Mouse (Mus musculus) ES-Bruce4 (cell line): Measurements from ENCODE around the gene Kcnj13. TPM values are rescaled to one million over a fixed set of nuclear protein-coding genes. Genes with fewer than 3 reads are reported as not detected.

ENCODE experiments used
- H3K27ac ChIP-seq: 2 replicates; pipeline ENCODE4 v1.5.1; 2012; ENCODE audit warnings: low read length, inconsistent platforms; ENCODE audit not compliant: insufficient read depth
- H3K27me3 ChIP-seq: 2 replicates; pipeline ENCODE4 v1.6.1; 2012; ENCODE audit warnings: mild to moderate bottlenecking, low read length, inconsistent platforms; ENCODE audit not compliant: control insufficient read depth, poor library complexity, insufficient read depth, severe bottlenecking
- H3K36me3 ChIP-seq: 2 replicates; pipeline ENCODE4 v1.6.1; 2012; ENCODE audit warnings: inconsistent platforms, mild to moderate bottlenecking, low read length, moderate library complexity; ENCODE audit not compliant: control insufficient read depth, poor library complexity, insufficient read depth, severe bottlenecking
- H3K4me1 ChIP-seq: one replicate; pipeline ENCODE4 v1.8.1; 2011; ENCODE audit warnings: low read length; ENCODE audit not compliant: control insufficient read depth, insufficient read depth
- H3K4me3 ChIP-seq: 2 replicates; pipeline ENCODE4 v1.5.1; 2011; ENCODE audit warnings: low read depth, mild to moderate bottlenecking, low read length
- H3K9ac ChIP-seq: 2 replicates; pipeline ENCODE4 v1.6.1; 2012; ENCODE audit warnings: low read depth, mild to moderate bottlenecking, inconsistent platforms; ENCODE audit not compliant: poor library complexity, severe bottlenecking
- H3K9me3 ChIP-seq: replicated peaks from 2 replicates; pipeline ENCODE4 v1.6.1; 2012; ENCODE audit warnings: mild to moderate bottlenecking, low read length, inconsistent platforms; ENCODE audit not compliant: control insufficient read depth, poor library complexity, insufficient read depth, severe bottlenecking
- CTCF ChIP-seq: IDR thresholded peaks from one replicate; pipeline ENCODE4 v1.8.1; 2011; ENCODE audit warnings: low read depth, low read length
- EP300 ChIP-seq: IDR thresholded peaks from 2 replicates; pipeline ENCODE4 v1.6.1; 2011; ENCODE audit warnings: low read depth, low read length; ENCODE audit not compliant: insufficient read depth
- POLR2A ChIP-seq: IDR thresholded peaks from one replicate; pipeline ENCODE4 v1.8.1; 2011; ENCODE audit warnings: low read length; ENCODE audit not compliant: insufficient read depth
- polyA plus RNA-seq: library from polyadenylated mRNA; stranded (reverse); fragments of >200 nt; gene quantifications from 2 replicates; pipeline ENCODE4 v1.2.4, GENCODE M21; 2011; ENCODE audit warnings: low read depth; ENCODE audit not compliant: missing spikeins, insufficient read depth, insufficient read length

The Kcnj13 gene
- polyA plus RNA-seq, 1 experiment: not detected

DNA sequence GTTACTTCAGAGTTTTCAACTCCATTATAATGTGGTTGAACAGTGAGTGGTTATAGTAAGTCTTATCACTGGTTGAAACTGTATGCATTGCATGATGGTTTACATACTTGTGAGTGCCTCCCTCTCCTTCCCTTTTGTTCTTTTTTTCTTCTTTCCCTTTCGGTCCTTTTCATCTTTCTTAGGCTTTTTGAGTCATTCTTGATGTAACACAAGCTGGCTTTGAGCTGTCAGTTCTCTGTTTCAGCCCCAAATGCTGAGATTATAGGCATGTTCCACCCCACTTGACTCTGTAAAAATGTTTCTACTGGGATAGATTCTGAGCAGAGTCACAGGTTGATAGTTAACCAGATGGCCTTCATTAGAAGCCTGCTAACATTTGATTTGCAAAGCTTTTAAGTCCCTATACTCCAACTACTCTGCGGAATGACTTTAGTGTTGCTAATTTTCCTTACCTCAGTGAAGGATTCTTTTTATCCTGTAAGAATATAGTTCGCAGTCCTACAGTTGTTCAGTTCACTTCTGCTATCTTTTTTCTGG, 16.4 kb downstream of the Kcnj13 start:
- Histone ChIP-seq H3K4me1 (no peaks in the 10 kb centered on the region), H3K27ac (no peak overlapping the region), H3K27me3 (no peaks in the 10 kb centered on the region), H3K9me3 (no peaks in the 10 kb centered on the region), H3K36me3 (peaks cover 26% of the 10 kb centered on the region), H3K4me3 (no peak overlapping the region), H3K9ac (no peak overlapping the region)
- no peak for TF ChIP-seq POLR2A
- TF ChIP-seq CTCF: no peak
- no peak for TF ChIP-seq EP300

DNA sequence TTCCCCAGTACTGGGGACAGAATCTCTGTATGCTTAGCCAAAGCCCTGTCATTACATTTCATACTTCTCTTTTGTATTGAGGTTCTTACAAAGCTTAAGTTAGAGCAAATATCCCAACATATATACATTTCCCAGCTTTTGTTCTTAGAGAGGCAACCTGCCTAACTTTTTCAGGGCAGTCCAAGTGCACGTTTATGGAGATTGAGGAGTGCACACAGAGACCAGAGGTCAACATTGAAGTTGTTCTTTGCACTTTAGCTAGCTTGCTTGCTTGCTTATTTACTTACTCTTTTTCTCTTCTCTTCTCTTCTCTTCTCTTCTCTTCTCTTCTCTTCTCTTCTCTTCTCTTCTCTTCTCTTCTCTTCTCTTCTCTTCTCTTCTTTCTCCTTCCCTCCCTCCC, 34.3 kb downstream of the Kcnj13 start:
- H3K4me3 ChIP-seq: no peak overlapping the region
- no peak overlapping the region for H3K27ac ChIP-seq
- no peaks in the 10 kb centered on the region for H3K9me3 ChIP-seq
- no peaks in the 10 kb centered on the region for H3K27me3 ChIP-seq
- H3K9ac ChIP-seq: no peak overlapping the region
- H3K4me1 ChIP-seq: no peaks in the 10 kb centered on the region
- TF ChIP-seq POLR2A (no peak), CTCF (no peak), EP300 (no peak)
- peaks cover 7% of the 10 kb centered on the region for H3K36me3 ChIP-seq

DNA sequence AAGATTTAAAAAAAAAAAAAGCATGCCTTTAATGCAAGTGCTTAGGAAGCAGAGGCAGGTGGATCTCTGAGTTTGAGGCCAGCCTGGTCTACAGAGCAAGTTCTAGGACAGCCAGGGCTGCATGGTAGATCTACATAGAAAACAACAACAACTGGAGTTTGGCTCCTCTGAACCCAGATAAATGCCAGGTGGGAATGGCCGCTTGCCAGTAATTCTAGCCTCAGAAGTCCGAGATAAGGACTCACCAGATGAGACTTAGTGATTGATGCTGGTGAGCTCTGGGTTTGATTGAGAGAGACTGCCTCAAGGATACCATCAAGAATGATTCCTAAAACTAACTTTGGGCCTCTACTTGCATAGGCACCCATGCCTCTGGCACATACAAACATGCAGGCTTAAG, 44.0 kb downstream of the Kcnj13 start:
- no peak overlapping the region for H3K9ac ChIP-seq
- peaks cover 2% of the 10 kb centered on the region for H3K4me1 ChIP-seq
- H3K27me3 ChIP-seq: no peaks in the 10 kb centered on the region
- H3K36me3 ChIP-seq: peaks cover 12% of the 10 kb centered on the region
- no peak overlapping the region for H3K4me3 ChIP-seq
- H3K9me3 ChIP-seq: no peaks in the 10 kb centered on the region
- no peak overlapping the region for H3K27ac ChIP-seq
- TF ChIP-seq CTCF (no peak), EP300 (no peak), POLR2A (no peak)

Other genes starting within 250 kb of the Kcnj13 start
- 0.37 and 2.2 TPM in 2 replicates for gene Ecel1, start 238.2 kb downstream of the Kcnj13 start, polyA plus RNA-seq
- gene Prss56, start 211.4 kb downstream of the Kcnj13 start, polyA plus RNA-seq: 0.27 TPM in 1 of 2 replicates, not detected in the other
- not detected in 2 replicates for gene Chrnd, start 204.1 kb downstream of the Kcnj13 start, polyA plus RNA-seq
- gene Chrng, start 190.1 kb downstream of the Kcnj13 start, polyA plus RNA-seq: not detected in 2 replicates
- 191 and 201 TPM in 2 replicates for gene Eif4e2, start 180.8 kb downstream of the Kcnj13 start, polyA plus RNA-seq
- 1.9 and 2.2 TPM in 2 replicates for gene Efhd1, start 130.4 kb downstream of the Kcnj13 start, polyA plus RNA-seq
- 185 and 207 TPM in 2 replicates for gene Gigyf2, start 67.7 kb downstream of the Kcnj13 start, polyA plus RNA-seq
- not detected in 2 replicates for gene Snorc, start 75.5 kb upstream of the Kcnj13 start, polyA plus RNA-seq
- gene Neu2, start 115.2 kb upstream of the Kcnj13 start, polyA plus RNA-seq: not detected in 2 replicates
- 0.72 and 1.1 TPM in 2 replicates for gene Ngef, start 179.1 kb upstream of the Kcnj13 start, polyA plus RNA-seq
- 15.7 and 16.8 TPM in 2 replicates for gene Inpp5d, start 225.6 kb upstream of the Kcnj13 start, polyA plus RNA-seq